Comparison of ENCODE assay signal across 27 mouse cellular contexts in genomic region chr17:73556436-73556835, GRCm38 (mm10).
DNase-seq lines count a peak whose midpoint lies in the region; ATAC-seq lines count a peak whose summit lies in the region.
"Had no signal": no experiment of that assay in that cellular context is flagged by ENCODE, and none has a peak within 500 bp of the region (broad histone marks: within the 10 kb centered on the region; RNA-seq: fewer than 3 reads in every experiment).

No protein-coding gene starts in this region.

- no peak overlapping the region for H3K4me3 ChIP-seq in heart, embryonic 13.5 days
- H3K4me3 ChIP-seq: embryonic facial prominence, embryonic 12.5 days; embryonic facial prominence, embryonic 15.5 days; forebrain, embryonic 15.5 days; gastrocnemius, adult 2 months; heart, embryonic 12.5 days; hindbrain, embryonic 10.5 days; hindbrain, embryonic 13.5 days had no signal

- peaks cover 8% of the 10 kb centered on the region for H3K4me1 ChIP-seq in heart, embryonic 13.5 days
- H3K4me1 ChIP-seq: embryonic facial prominence, embryonic 12.5 days; embryonic facial prominence, embryonic 15.5 days; forebrain, embryonic 15.5 days; hindbrain, embryonic 10.5 days; hindbrain, embryonic 13.5 days had no signal

- H3K9ac ChIP-seq in heart, embryonic 13.5 days, result no peak overlapping the region
- H3K9ac ChIP-seq: embryonic facial prominence, embryonic 12.5 days; embryonic facial prominence, embryonic 15.5 days; forebrain, embryonic 15.5 days; heart, embryonic 12.5 days; hindbrain, embryonic 13.5 days had no signal

- no peaks in the 10 kb centered on the region for H3K36me3 ChIP-seq in heart, embryonic 13.5 days
- H3K36me3 ChIP-seq: embryonic facial prominence, embryonic 12.5 days; embryonic facial prominence, embryonic 15.5 days; forebrain, embryonic 15.5 days; G1E; heart, embryonic 12.5 days; hindbrain, embryonic 10.5 days; hindbrain, embryonic 13.5 days had no signal

- DNase-seq in heart, postnatal 36 days, result no peak
- peak; percentile 10 for DNase-seq in kidney, adult 18-20 months
- DNase-seq in kidney, postnatal 4 days, result no peak
- DNase-seq in kidney, adult 9 months, result peak; percentile 71
- no peak for DNase-seq in kidney, postnatal 10 days
- DNase-seq in kidney, postnatal 36 days, result peak; percentile 17 to 54
- no peak for DNase-seq in frontal cortex, postnatal 36 days (ENCODE audit: low spot score in 2 of 2)
- DNase-seq: adrenal gland, postnatal 10 days; adrenal gland, postnatal 36 days; B cell, adult 2 months; cerebellum, adult 11 months; cerebellum, adult 2 months; cerebellum, adult 9-11 months; cerebellum, postnatal 25 days; gastrocnemius, adult 2 months; gastrocnemius, postnatal 14 days had no signal

- H3K9me3 ChIP-seq in heart, embryonic 13.5 days, result no peaks in the 10 kb centered on the region
- H3K9me3 ChIP-seq: embryonic facial prominence, embryonic 12.5 days; embryonic facial prominence, embryonic 15.5 days; forebrain, embryonic 15.5 days; heart, embryonic 12.5 days; hindbrain, embryonic 10.5 days; hindbrain, embryonic 13.5 days had no signal

- H3K27me3 ChIP-seq in heart, embryonic 13.5 days (replicated peaks), result 0 out of 2 replicates have a peak, but pooled peaks cover 3% of the 10 kb centered on the region
- H3K27me3 ChIP-seq: CH12.LX; embryonic facial prominence, embryonic 12.5 days; embryonic facial prominence, embryonic 15.5 days; forebrain, embryonic 15.5 days; heart, embryonic 12.5 days; hindbrain, embryonic 13.5 days; Patski had no signal

- no peak for ATAC-seq in heart, embryonic 13.5 days (ENCODE audit: extremely low read depth, insufficient number of reproducible peaks, low FRiP score, low TSS enrichment)
- ATAC-seq: forebrain, embryonic 15.5 days; hindbrain, embryonic 16.5 days; Patski had no signal

- H3K4me2 ChIP-seq in heart, embryonic 13.5 days, result no peak overlapping the region
- H3K4me2 ChIP-seq: embryonic facial prominence, embryonic 12.5 days; embryonic facial prominence, embryonic 15.5 days; forebrain, embryonic 15.5 days; heart, embryonic 12.5 days; hindbrain, embryonic 13.5 days had no signal

- intact Hi-C loops in heart, postnatal 36 days (cut with DNase I), result no loop called here

- WGBS in heart, embryonic 13.5 days, result 75% methylated on average over 2 of the region's 2 CpGs

- 0 out of 2 replicates have a peak overlapping the region, but pooled peaks have one; percentile 12 for H3K27ac ChIP-seq in heart, embryonic 13.5 days (replicated peaks)
- H3K27ac ChIP-seq: embryonic facial prominence, embryonic 12.5 days; embryonic facial prominence, embryonic 15.5 days; forebrain, embryonic 15.5 days; gastrocnemius, adult 2 months; hindbrain, embryonic 10.5 days; hindbrain, embryonic 13.5 days had no signal

Comparison
In these comparisons a context has a peak if more than half of its experiments do, and no peak if none do; other contexts are left out.
1. DNase-seq: peak in kidney, adult 18-20 months (single experiment), kidney, adult 9 months (single experiment) and kidney, postnatal 36 days (2 of 2); none in heart, postnatal 36 days (0 of 2), kidney, postnatal 4 days (0 of 2), kidney, postnatal 10 days (single experiment) and frontal cortex, postnatal 36 days (0 of 2).